Mouse (Mus musculus) kidney, postnatal 14 days (tissue): ENCODE measurements around the gene Rangap1.
"Not testable (repeated sequence)": the region's sequence is repeated elsewhere in the genome, so short reads cannot be mapped to it uniquely, and the experiment has no call there.

Experiments used
- DNase-seq: peaks from one replicate; pipeline ENCODE4 v3.0.0; 2022; ENCODE audit warnings: mixed read lengths

Gene Rangap1

DNA sequence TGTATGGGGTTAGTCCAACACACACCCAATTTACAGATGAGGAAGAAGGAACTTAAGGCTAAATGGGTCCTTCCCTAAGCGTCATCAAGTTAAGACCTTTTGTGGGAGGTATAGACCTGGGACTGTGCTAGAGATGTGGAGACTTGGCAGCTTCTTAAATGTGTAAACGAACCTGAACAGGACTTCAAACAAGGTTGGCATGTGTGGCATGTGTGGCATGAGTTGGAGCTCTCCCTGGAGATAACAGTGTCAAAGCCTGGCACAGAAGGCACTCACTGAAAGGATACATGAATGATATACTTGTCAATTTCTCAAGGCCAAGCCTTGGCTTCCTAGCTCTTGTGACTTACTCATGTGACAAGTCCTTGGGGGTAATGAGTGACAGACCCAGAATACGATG lies 6.0 kb downstream of the Rangap1 start:
- no peak for DNase-seq

- DNase-seq = no peak
Measured at GRCm38 (mm10) chr15:81735075-81735474, 10.3 kb downstream of the Rangap1 start.

DNA sequence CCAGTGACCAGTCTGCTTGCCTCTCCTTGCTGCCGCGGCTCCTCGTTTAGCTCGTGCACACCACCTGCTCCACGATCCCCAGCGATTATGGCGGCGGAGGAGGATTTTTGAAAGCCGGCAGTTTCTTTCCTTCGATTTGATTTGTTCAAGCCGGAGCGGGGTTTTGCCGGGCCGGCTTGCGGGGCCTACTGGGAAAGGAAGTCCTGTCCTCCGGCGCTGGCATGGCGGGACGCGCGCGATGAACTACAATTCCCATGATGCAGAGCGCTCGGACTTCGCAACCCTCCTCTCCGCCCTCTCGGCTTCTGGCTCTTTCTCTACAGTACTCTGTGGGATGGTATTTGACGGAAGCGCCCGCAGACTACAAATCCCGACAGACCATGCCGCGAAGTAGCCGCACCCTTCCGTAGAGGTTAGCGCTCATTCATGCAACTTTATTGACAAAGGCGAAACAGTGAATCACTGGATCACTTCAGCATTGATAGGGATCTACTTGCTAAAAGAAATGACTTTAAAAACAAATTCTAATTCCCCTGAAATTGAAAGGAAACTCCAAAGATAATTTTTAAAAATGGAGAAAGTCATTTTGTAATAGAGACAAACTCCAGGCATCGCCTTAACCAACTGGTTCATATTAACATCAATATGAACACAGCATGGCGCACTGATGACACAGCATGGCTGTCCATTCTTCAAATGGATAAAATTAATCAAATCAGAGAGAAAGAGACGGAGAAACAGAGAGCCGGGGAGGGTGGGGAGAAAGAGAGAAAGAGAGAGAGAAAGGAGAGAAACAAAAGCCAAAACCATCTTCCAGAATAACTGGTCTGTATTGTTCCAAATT lies 15.3 kb downstream of the Rangap1 start:
- peak; percentile 99 for DNase-seq

DNA sequence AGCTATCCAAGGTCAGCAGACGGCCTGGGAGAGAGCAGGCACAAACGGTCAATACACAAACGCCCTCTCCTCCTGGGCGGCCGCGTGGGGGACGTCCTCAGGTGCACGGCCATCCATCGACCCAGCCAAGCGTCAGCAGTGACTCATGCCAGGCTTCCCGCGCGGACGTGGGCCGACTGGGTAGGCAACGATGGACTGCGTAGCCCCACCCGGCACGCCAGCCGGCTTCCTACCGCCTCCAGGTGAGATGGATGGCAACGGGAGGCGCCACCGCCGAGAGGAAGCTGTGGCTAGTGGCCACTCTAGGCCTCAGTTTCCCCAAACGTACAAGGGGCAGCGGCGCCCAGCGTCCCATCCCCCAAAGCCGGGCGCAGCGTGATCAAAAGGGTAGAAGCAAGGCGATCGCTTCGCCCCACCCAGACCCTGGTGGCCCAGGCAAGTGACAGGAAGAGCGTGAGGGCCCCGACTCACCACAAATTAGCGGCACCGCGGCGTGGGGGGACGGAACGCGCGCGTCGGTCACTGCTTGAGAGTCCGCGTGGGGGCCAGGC lies 16.0 kb downstream of the Rangap1 start:
- DNase-seq = peak; percentile 46

DNA sequence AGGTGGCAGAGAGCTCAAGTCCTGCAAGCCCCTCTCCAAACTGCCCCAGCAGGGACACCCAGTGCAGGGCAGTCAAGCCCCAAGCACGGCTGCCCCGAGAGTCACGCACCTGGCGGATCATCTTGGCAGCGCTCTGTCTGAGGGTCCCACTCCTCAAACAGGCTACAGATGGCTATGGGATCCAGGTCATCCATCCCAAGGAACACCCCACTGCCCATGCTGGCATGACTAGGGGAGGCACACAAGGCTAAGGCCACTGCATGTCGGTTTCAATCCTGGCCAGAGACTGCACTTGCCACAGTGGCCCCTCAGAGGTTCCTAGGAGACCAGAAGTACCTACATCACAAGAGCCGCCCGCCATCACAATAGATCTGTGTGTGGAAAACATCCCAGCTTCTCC lies 19.4 kb downstream of the Rangap1 start:
- no peak for DNase-seq

DNA sequence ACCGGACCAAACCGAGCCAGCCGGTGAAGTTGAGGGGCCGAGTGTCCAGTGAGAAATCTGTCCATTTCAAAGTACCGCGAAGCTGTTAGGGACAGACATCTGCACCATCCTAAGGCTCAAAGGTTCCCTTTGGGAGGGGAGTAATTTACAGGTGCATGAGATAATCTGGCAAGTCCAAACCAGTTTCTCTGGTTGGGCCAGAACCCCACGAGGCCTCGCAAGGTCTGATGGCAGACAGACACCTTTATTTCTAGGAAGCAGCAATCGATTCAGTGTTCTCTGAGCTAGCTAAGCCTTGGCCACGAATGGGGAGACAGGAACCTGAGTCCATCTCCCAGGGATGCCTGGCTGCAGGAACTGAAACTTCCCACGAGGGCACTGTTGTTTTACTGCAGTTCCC lies 21.7 kb downstream of the Rangap1 start:
- no peak for DNase-seq

GRCm38 (mm10) chr15:81722361-81722760 lies 23.0 kb downstream of the Rangap1 start:
- DNase-seq = no peak

- DNase-seq = no peak
Measured at GRCm38 (mm10) chr15:81719139-81719531, 26.2 kb downstream of the Rangap1 start.

- no peak for DNase-seq
Measured at GRCm38 (mm10) chr15:81718336-81719138, 26.8 kb downstream of the Rangap1 start.

GRCm38 (mm10) chr15:81713742-81714141 lies 31.6 kb downstream of the Rangap1 start:
- no peak for DNase-seq

- no peak for DNase-seq
Measured at GRCm38 (mm10) chr15:81710801-81711200, 34.5 kb downstream of the Rangap1 start.

- no peak for DNase-seq
Measured at GRCm38 (mm10) chr15:81709686-81710085, 35.6 kb downstream of the Rangap1 start.

GRCm38 (mm10) chr15:81708991-81709390 lies 36.3 kb downstream of the Rangap1 start:
- no peak for DNase-seq

GRCm38 (mm10) chr15:81703094-81703489 lies 42.2 kb downstream of the Rangap1 start:
- no peak for DNase-seq

DNA sequence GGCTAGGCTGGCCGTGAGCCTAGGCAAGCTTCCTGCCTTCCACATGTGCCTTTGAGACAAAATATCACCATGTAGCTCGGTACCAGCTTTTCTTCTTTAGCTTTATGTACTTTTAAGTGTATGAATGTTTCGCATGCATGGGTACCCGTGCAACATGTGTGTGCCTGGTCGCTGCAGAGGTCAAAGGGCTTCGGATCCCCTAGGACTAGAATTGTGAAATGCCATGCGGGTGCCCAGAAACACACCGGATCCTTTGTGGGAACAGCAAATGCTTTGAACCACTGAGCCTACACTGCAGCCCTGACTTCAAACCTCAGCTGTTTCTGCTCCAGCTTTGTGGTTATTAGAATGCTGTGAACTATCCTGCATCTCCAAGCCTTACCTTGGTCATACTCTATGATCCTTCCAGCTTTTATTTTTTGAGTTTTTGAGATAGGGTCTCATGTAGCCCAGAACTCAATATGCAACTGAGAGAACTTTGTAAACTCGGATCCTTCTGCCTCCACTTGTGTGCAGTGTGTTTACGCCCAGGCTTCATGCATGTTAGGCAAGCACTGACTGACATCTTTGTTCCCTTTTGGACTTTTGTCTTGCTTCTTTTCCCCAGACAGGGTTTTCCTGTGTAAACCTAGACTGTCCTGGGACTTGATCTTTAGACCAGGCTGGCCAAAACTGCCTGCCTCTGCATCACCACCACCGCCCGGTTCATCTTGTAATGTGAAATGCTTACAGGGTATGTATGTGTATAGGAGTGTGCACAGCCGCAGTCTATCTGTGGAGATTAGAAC lies 42.8 kb downstream of the Rangap1 start:
- no peak for DNase-seq

- not testable (repeated sequence) for DNase-seq
Measured at GRCm38 (mm10) chr15:81701350-81701749, 44.0 kb downstream of the Rangap1 start.

GRCm38 (mm10) chr15:81700601-81701000 lies 44.7 kb downstream of the Rangap1 start:
- peak; percentile 78 for DNase-seq

DNA sequence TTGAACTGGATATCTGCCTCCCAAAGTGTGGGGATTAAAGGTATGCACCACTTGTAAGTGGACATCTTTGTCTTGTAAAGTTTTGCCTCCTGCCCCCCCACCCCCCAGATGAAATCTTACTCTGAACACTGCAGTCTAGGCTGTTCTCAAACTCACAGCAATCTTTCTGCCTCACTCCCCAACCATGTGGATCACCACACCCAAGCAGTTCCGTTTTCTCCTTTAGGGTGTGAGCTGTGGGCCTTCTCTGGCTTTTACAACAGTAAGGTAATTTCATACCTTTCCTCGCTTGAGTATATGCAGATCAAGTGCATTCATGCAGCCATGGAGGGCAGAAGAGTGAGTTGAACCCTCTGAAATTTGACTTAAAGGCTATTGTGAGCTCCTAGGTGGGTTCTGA lies 45.2 kb downstream of the Rangap1 start:
- no peak for DNase-seq

DNA sequence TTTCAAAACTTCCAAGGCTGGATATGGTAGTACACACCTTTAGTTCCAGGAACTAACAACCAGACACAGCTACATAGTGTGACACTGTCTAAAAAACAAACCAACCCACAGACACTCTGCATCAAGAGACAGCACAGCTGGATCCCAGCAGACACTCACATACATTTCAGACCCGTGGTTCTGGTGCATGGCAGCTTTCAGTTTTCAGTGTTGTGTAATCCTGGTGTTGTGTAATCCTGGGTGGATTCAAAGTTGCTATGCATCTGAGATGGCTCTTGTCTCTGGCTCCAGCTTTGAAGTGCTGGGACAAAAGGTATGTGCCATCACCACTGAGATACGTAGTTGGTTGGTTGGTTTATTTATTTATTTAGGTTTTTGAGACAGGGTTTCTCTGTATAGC lies 46.8 kb downstream of the Rangap1 start:
- DNase-seq = no peak

DNA sequence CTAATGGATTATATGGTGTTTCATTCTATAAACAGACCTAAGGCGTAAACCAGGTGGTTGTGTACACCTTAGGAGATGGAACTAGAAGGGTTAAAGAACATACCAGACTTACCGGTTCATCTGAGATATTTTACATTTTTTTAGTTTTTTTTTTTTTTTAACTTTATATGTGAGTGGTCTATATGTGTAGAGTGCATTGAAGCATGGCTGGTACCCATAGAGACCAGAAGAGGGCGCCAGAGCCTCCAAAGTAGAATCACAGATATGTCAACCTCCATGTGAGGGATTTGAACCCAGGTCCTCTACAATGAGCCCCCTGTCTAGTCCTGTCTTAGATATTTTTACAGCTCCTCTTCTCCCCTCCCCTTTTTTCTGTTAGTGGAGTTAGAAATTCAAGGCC lies 47.5 kb downstream of the Rangap1 start:
- DNase-seq = peak; percentile 33

- DNase-seq = no peak
Measured at GRCm38 (mm10) chr15:81697175-81697574, 48.2 kb downstream of the Rangap1 start, which contains the start of gene Chadl. Gene Chadl, minus strand, starts transcription at chr15:81697287.

DNA sequence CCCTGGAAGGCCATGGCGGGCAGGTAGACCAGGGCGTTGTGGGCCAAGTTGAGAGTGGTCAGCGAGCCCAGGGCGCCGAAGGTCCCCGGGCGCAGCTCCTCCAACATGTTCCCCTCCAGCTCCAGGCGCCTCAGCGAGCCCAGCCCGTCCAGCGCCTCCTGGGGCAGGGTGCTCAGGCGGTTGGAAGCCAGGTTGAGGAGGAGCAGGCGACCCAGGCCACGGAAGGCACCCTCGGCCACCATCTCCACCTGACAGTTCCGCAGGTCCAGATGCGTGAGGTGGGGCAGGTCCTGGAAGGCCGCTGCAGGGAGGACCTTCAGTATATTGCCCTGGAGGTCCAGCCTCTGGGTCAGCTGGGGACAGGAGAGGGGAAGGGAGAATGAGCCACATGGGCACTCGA lies 50.4 kb downstream of the Rangap1 start:
- no peak for DNase-seq
